Mouse (Mus musculus) liver, embryonic 14.5 days (tissue): ENCODE measurements around the gene U90926. TPM values are rescaled to one million over a fixed set of nuclear protein-coding genes. Genes with fewer than 3 reads are reported as not detected.
A peak's percentile ranks its signal among the peaks of the same experiment; 100 is the strongest.
"Not testable (repeated sequence)": the region's sequence is repeated elsewhere in the genome, so short reads cannot be mapped to it uniquely, and the experiment has no call there.

Experiments
- ATAC-seq: fragments of 200-750 bp; cut with Nextera tagmentation; 2 replicates; pipeline ENCODE4 v1.8.0; 2017; ENCODE audit warnings: moderate number of reproducible peaks, mild to moderate bottlenecking, moderate library complexity; ENCODE audit not compliant: insufficient read depth
- DNase-seq, 3 experiments: peaks; one replicate each; pipeline ENCODE4 v3.0.0-alpha.2; 2012 to 2013; ENCODE audit warnings: low read depth in 3 of 3, low spot score in 3 of 3
- H3K27ac ChIP-seq: fragments of 300-500 bp; sonication (generic); 2 replicates; pipeline ENCODE4 v1.5.1; 2014; ENCODE audit warnings: moderate library complexity, mild to moderate bottlenecking, control low read depth, inconsistent platforms
- H3K27me3 ChIP-seq: fragments of 300-500 bp; sonication (generic); 2 replicates; pipeline ENCODE4 v1.6.1; 2014; ENCODE audit warnings: mild to moderate bottlenecking, low read length, moderate library complexity; ENCODE audit not compliant: control insufficient read depth, insufficient read depth
- H3K36me3 ChIP-seq: fragments of 300-500 bp; sonication (generic); replicated peaks from 2 replicates; pipeline ENCODE4 v1.6.1; 2014; ENCODE audit warnings: low read depth; ENCODE audit not compliant: control insufficient read depth, insufficient read depth
- H3K4me1 ChIP-seq, 2 experiments: fragments of 200-500 bp in 1 of 2; fragments of 300-500 bp in 1 of 2; sonication (generic) in 1 of 2; replicated peaks; 2 replicates each; pipeline ENCODE4 v1.6.1; 2012 to 2014; ENCODE audit warnings: antibody characterized with exemption in 1 of 2, inconsistent platforms in 1 of 2, low read length in 1 of 2; ENCODE audit not compliant: control insufficient read depth in 2 of 2, insufficient read depth in 2 of 2
- H3K4me2 ChIP-seq: fragments of 300-500 bp; sonication (generic); 2 replicates; pipeline ENCODE4 v1.6.1; 2014; ENCODE audit warnings: low read depth, mild to moderate bottlenecking, control low read depth, moderate library complexity
- H3K4me3 ChIP-seq, 2 experiments: fragments of 200-500 bp in 1 of 2; fragments of 300-500 bp in 1 of 2; sonication (generic) in 1 of 2; 2 replicates each; pipeline ENCODE4 v1.5.1; 2012 to 2014; ENCODE audit warnings: low read depth in 2 of 2, low read length in 2 of 2, mild to moderate bottlenecking in 2 of 2, control low read depth in 1 of 2, inconsistent platforms in 1 of 2, moderate library complexity in 1 of 2; ENCODE audit not compliant: insufficient read depth in 1 of 2
- H3K9ac ChIP-seq: fragments of 300-500 bp; sonication (generic); replicated peaks from 2 replicates; pipeline ENCODE4 v1.6.1; 2014; ENCODE audit warnings: mild to moderate bottlenecking, control low read depth, moderate library complexity
- H3K9me3 ChIP-seq: fragments of 300-500 bp; sonication (generic); 2 replicates; pipeline ENCODE4 v1.6.1; 2016; ENCODE audit warnings: low read length, mixed read lengths; ENCODE audit not compliant: control insufficient read depth
- CTCF ChIP-seq: IDR thresholded peaks from 2 replicates; pipeline ENCODE4 v1.5.1; 2016; ENCODE audit warnings: antibody characterized with exemption, low read depth, control low read depth
- EP300 ChIP-seq: IDR thresholded peaks from 2 replicates; pipeline ENCODE4 v1.6.1; 2016; ENCODE audit warnings: antibody characterized with exemption, low read depth
- WGBS: fragments of 180-500 bp; shearing (Covaris S2); extraction: QIAGEN DNeasy Blood & Tissue Kit; methylation state at CpG from one replicate; pipeline ENCODE4 v1.1.7; 2014; ENCODE audit not compliant: insufficient replicate concordance; 5-methylcytosine and 5-hydroxymethylcytosine counted together
- polyA plus RNA-seq, 2 experiments: library from polyadenylated mRNA; depleted of rRNA in 1 of 2; stranded (reverse) in 1 of 2; unstranded in 1 of 2; fragments of >200 nt; fragmentation: Nextera tagmentation in 1 of 2; extraction: Ambion mirVana in 1 of 2; gene quantifications; 2 replicates each; pipeline versions ENCODE4 v1.2.1 to v1.2.3; 2012 to 2014

The U90926 gene
- polyA plus RNA-seq, 2 experiments: not detected

GRCm38 (mm10) chr5:92195716-92196115, 19.5 kb downstream of the U90926 start:
- H3K4me2 ChIP-seq, H3K27me3 ChIP-seq, DNase-seq, H3K4me3 ChIP-seq, H3K27ac ChIP-seq, H3K9me3 ChIP-seq, H3K9ac ChIP-seq, ATAC-seq, H3K4me1 ChIP-seq: not testable (repeated sequence)
- WGBS: 57% methylated on average over 2 of the region's 2 CpGs
- peak; percentile 67 for TF ChIP-seq CTCF
- peaks cover 35% of the 10 kb centered on the region for H3K36me3 ChIP-seq

- Histone ChIP-seq H3K27ac (no peak overlapping the region), H3K4me3 (no peak overlapping the region), H3K4me2 (no peak overlapping the region), H3K36me3 (peaks cover 21% of the 10 kb centered on the region), H3K9me3 (no peaks in the 10 kb centered on the region), H3K4me1 (no peaks in the 10 kb centered on the region), H3K9ac (no peak overlapping the region), H3K27me3 (no peaks in the 10 kb centered on the region)
- WGBS: 82% methylated on average over 7 of the region's 7 CpGs
- ATAC-seq (no peak), DNase-seq (no peak)
- TF ChIP-seq CTCF (no peak), EP300 (no peak)
These were observed 26.2 kb downstream of the U90926 start for GRCm38 (mm10) chr5:92188881-92189483.

- no peaks in the 10 kb centered on the region for H3K4me1 ChIP-seq
- no peaks in the 10 kb centered on the region for H3K27me3 ChIP-seq
- TF ChIP-seq EP300 (no peak), CTCF (no peak)
- 72% methylated on average over 8 of the region's 8 CpGs for WGBS
- no peak for ATAC-seq
- no peak overlapping the region for H3K4me2 ChIP-seq
- no peak overlapping the region for H3K27ac ChIP-seq
- no peak overlapping the region for H3K9ac ChIP-seq
- DNase-seq: no peak
- no peaks in the 10 kb centered on the region for H3K9me3 ChIP-seq
- peaks cover 19% of the 10 kb centered on the region for H3K36me3 ChIP-seq
- no peak overlapping the region for H3K4me3 ChIP-seq
These were observed 32.0 kb downstream of the U90926 start for GRCm38 (mm10) chr5:92183071-92183830.

GRCm38 (mm10) chr5:92165976-92166375, 49.2 kb downstream of the U90926 start:
- Histone ChIP-seq H3K9me3 (no peaks in the 10 kb centered on the region), H3K27ac (no peak overlapping the region), H3K9ac (no peak overlapping the region), H3K4me1 (no peaks in the 10 kb centered on the region), H3K4me3 (no peak overlapping the region), H3K36me3 (peaks cover 12% of the 10 kb centered on the region), H3K27me3 (no peaks in the 10 kb centered on the region), H3K4me2 (no peak overlapping the region)
- no peak for TF ChIP-seq EP300
- TF ChIP-seq CTCF: no peak
- ATAC-seq (no peak), DNase-seq (no peak)
- 76% methylated on average over 6 of the region's 6 CpGs for WGBS

Other genes with a start within 250 kb of the U90926 start
- not detected in 2 replicates for gene Odaph, start 227.9 kb downstream of the U90926 start, polyA plus RNA-seq (2012; rRNA removed)
- not detected in 2 replicates for gene Odaph, start 227.9 kb downstream of the U90926 start, polyA plus RNA-seq (2014; fragmentation: Nextera tagmentation; extraction: Ambion mirVana)
- 0.11 and 0.13 TPM in 2 replicates for gene Cdkl2, start 171.5 kb downstream of the U90926 start, polyA plus RNA-seq (2012; rRNA removed)
- 0.30 and 0.49 TPM in 2 replicates for gene Cdkl2, start 171.5 kb downstream of the U90926 start, polyA plus RNA-seq (2014; fragmentation: Nextera tagmentation; extraction: Ambion mirVana)
- gene G3bp2, start 131.7 kb downstream of the U90926 start, polyA plus RNA-seq (2012; rRNA removed): 12.5 and 19.0 TPM in 2 replicates
- 54.3 and 56.0 TPM in 2 replicates for gene G3bp2, start 131.7 kb downstream of the U90926 start, polyA plus RNA-seq (2014; fragmentation: Nextera tagmentation; extraction: Ambion mirVana)
- gene Uso1, start 77.5 kb downstream of the U90926 start, polyA plus RNA-seq (2012; rRNA removed): 11.1 and 18.6 TPM in 2 replicates
- 14.3 and 14.7 TPM in 2 replicates for gene Uso1, start 77.5 kb downstream of the U90926 start, polyA plus RNA-seq (2014; fragmentation: Nextera tagmentation; extraction: Ambion mirVana)
- gene Ppef2, start 40.9 kb upstream of the U90926 start, polyA plus RNA-seq (2012; rRNA removed): 0.05 and 0.13 TPM in 2 replicates
- not detected in 2 replicates for gene Ppef2, start 40.9 kb upstream of the U90926 start, polyA plus RNA-seq (2014; fragmentation: Nextera tagmentation; extraction: Ambion mirVana)
- 4.3 and 4.4 TPM in 2 replicates for gene Naaa, start 62.8 kb upstream of the U90926 start, polyA plus RNA-seq (2012; rRNA removed)
- 3.6 and 4.5 TPM in 2 replicates for gene Naaa, start 62.8 kb upstream of the U90926 start, polyA plus RNA-seq (2014; fragmentation: Nextera tagmentation; extraction: Ambion mirVana)
- 8.1 and 9.5 TPM in 2 replicates for gene Sdad1, start 95.1 kb upstream of the U90926 start, polyA plus RNA-seq (2012; rRNA removed)
- gene Sdad1, start 95.1 kb upstream of the U90926 start, polyA plus RNA-seq (2014; fragmentation: Nextera tagmentation; extraction: Ambion mirVana): 17.4 and 18.8 TPM in 2 replicates
- gene Cxcl9, start 112.7 kb upstream of the U90926 start, polyA plus RNA-seq (2012; rRNA removed): 0.06 TPM in 1 of 2 replicates, not detected in the other
- gene Cxcl9, start 112.7 kb upstream of the U90926 start, polyA plus RNA-seq (2014; fragmentation: Nextera tagmentation; extraction: Ambion mirVana): 0.20 TPM in 1 of 2 replicates, not detected in the other
- gene Art3, start 116.4 kb upstream of the U90926 start, polyA plus RNA-seq (2012; rRNA removed): 0.53 and 1.1 TPM in 2 replicates
- gene Art3, start 116.4 kb upstream of the U90926 start, polyA plus RNA-seq (2014; fragmentation: Nextera tagmentation; extraction: Ambion mirVana): 1.7 and 2.1 TPM in 2 replicates
- gene Cxcl10, start 133.5 kb upstream of the U90926 start, polyA plus RNA-seq (2012; rRNA removed): 7.8 and 10.0 TPM in 2 replicates
- 4.8 and 6.0 TPM in 2 replicates for gene Cxcl10, start 133.5 kb upstream of the U90926 start, polyA plus RNA-seq (2014; fragmentation: Nextera tagmentation; extraction: Ambion mirVana)
- 14.5 and 20.7 TPM in 2 replicates for gene Nup54, start 219.8 kb upstream of the U90926 start, polyA plus RNA-seq (2012; rRNA removed)
- gene Nup54, start 219.8 kb upstream of the U90926 start, polyA plus RNA-seq (2014; fragmentation: Nextera tagmentation; extraction: Ambion mirVana): 26.6 and 31.9 TPM in 2 replicates